Mouse (Mus musculus): ENCODE results near the gene Gm9945. TPM values are rescaled to one million over a fixed set of nuclear protein-coding genes. Genes with fewer than 3 reads are reported as not detected.

The Gm9945 gene
- polyA plus RNA-seq, 1 experiment from 2014 or later, result not detected

GRCm38 (mm10) chr11:53524905-53525304 is 44.9 kb downstream of the Gm9945 start:
- 71% methylated on average over 6 of the region's 6 CpGs for WGBS
- peak overlapping the region; percentile 59 for H3K27ac ChIP-seq (replicated peaks)
- no peaks in the 10 kb centered on the region for H3K9me3 ChIP-seq
- H3K9ac ChIP-seq, result no peak overlapping the region
- no peak for ATAC-seq (ENCODE audit: extremely low read depth, insufficient number of reproducible peaks, low FRiP score, low TSS enrichment)
- no peak overlapping the region for H3K4me2 ChIP-seq
- no peak overlapping the region for H3K4me3 ChIP-seq
- no peaks in the 10 kb centered on the region for H3K27me3 ChIP-seq (replicated peaks)
- peaks cover 96% of the 10 kb centered on the region for H3K4me1 ChIP-seq
- no peaks in the 10 kb centered on the region; the same call in 1 of the 2 replicates for H3K36me3 ChIP-seq

GRCm38 (mm10) chr11:53525461-53525860 is 45.5 kb downstream of the Gm9945 start:
- no peak overlapping the region for H3K4me3 ChIP-seq
- ATAC-seq (ENCODE audit: extremely low read depth, insufficient number of reproducible peaks, low FRiP score, low TSS enrichment), result no peak
- peak overlapping the region; percentile 59 for H3K27ac ChIP-seq (replicated peaks)
- no peaks in the 10 kb centered on the region for H3K27me3 ChIP-seq (replicated peaks)
- H3K4me1 ChIP-seq, result peaks cover 97% of the 10 kb centered on the region
- H3K4me2 ChIP-seq, result peak overlapping the region; percentile 27; the same call in 1 of the 2 replicates
- 32% methylated on average over 4 of the region's 4 CpGs for WGBS
- H3K9me3 ChIP-seq, result no peaks in the 10 kb centered on the region
- no peaks in the 10 kb centered on the region; the same call in 1 of the 2 replicates for H3K36me3 ChIP-seq
- H3K9ac ChIP-seq, result 0 out of 2 replicates have a peak overlapping the region, but pooled peaks have one; percentile 25

- Histone ChIP-seq H3K4me2 (peak overlapping the region; percentile 42; the same call in 1 of the 2 replicates), H3K9ac (peak overlapping the region; percentile 16; the same call in 1 of the 2 replicates), H3K27me3 (replicated peaks) (no peaks in the 10 kb centered on the region), H3K27ac (replicated peaks) (peak overlapping the region; percentile 55), H3K4me1 (peaks cover 66% of the 10 kb centered on the region), H3K4me3 (no peak overlapping the region), H3K36me3 (peaks cover 13% of the 10 kb centered on the region), H3K9me3 (no peaks in the 10 kb centered on the region)
- WGBS, result 53% methylated on average over 9 of the region's 9 CpGs
- ATAC-seq (ENCODE audit: extremely low read depth, insufficient number of reproducible peaks, low FRiP score, low TSS enrichment), result no peak
Measured at GRCm38 (mm10) chr11:53528397-53529252, 48.7 kb downstream of the Gm9945 start.

- no peaks in the 10 kb centered on the region for H3K27me3 ChIP-seq (replicated peaks)
- no peak for ATAC-seq (ENCODE audit: extremely low read depth, insufficient number of reproducible peaks, low FRiP score, low TSS enrichment)
- H3K36me3 ChIP-seq, result peaks cover 19% of the 10 kb centered on the region
- no peaks in the 10 kb centered on the region for H3K9me3 ChIP-seq
- peak overlapping the region; percentile 61; the same call in 1 of the 2 replicates for H3K27ac ChIP-seq (replicated peaks)
- 32% methylated on average over 6 of the region's 6 CpGs for WGBS
- peak overlapping the region; percentile 42 for H3K4me2 ChIP-seq
- no peak overlapping the region for H3K4me3 ChIP-seq
- peak overlapping the region; percentile 37; the same call in 1 of the 2 replicates for H3K9ac ChIP-seq
- H3K4me1 ChIP-seq, result peaks cover 61% of the 10 kb centered on the region
Measured at GRCm38 (mm10) chr11:53529253-53529557, 49.2 kb downstream of the Gm9945 start.

- H3K4me3 ChIP-seq, result no peak overlapping the region
- H3K4me2 ChIP-seq, result no peak overlapping the region
- H3K27me3 ChIP-seq (replicated peaks), result no peaks in the 10 kb centered on the region
- H3K9me3 ChIP-seq, result no peaks in the 10 kb centered on the region
- 69% methylated on average over 9 of the region's 9 CpGs for WGBS
- H3K36me3 ChIP-seq, result peaks cover 27% of the 10 kb centered on the region
- 0 out of 2 replicates have a peak overlapping the region, but pooled peaks have one; percentile 37 for H3K9ac ChIP-seq
- ATAC-seq (ENCODE audit: extremely low read depth, insufficient number of reproducible peaks, low FRiP score, low TSS enrichment), result no peak
- H3K27ac ChIP-seq (replicated peaks), result no peak overlapping the region
- H3K4me1 ChIP-seq, result peaks cover 55% of the 10 kb centered on the region
Measured at GRCm38 (mm10) chr11:53530001-53530400, 50.0 kb downstream of the Gm9945 start.

Other genes starting within 250 kb of the Gm9945 start
- gene Hspa4, start 179.7 kb upstream of the Gm9945 start, polyA plus RNA-seq (2015; fragmentation: Nextera tagmentation; extraction: Ambion mirVana), result 61.3 and 63.2 TPM in 2 replicates
- 13.6 and 15.8 TPM in 2 replicates for gene Zcchc10, start 155.5 kb upstream of the Gm9945 start, polyA plus RNA-seq (2015; fragmentation: Nextera tagmentation; extraction: Ambion mirVana)
- 31.2 and 38.7 TPM in 2 replicates for gene Aff4, start 129.3 kb upstream of the Gm9945 start, polyA plus RNA-seq (2015; fragmentation: Nextera tagmentation; extraction: Ambion mirVana)
- 0.51 TPM in 2 replicates for gene Leap2, start 57.0 kb upstream of the Gm9945 start, polyA plus RNA-seq (2015; fragmentation: Nextera tagmentation; extraction: Ambion mirVana)
- 1,048 and 1,267 TPM in 2 replicates for gene Uqcrq, start 49.3 kb upstream of the Gm9945 start, polyA plus RNA-seq (2015; fragmentation: Nextera tagmentation; extraction: Ambion mirVana)
- gene Gdf9, start 49.1 kb upstream of the Gm9945 start, polyA plus RNA-seq (2015; fragmentation: Nextera tagmentation; extraction: Ambion mirVana), result 0.91 and 1.2 TPM in 2 replicates
- gene Gm10447, start 23.1 kb upstream of the Gm9945 start, polyA plus RNA-seq (2015; fragmentation: Nextera tagmentation; extraction: Ambion mirVana), result 0.09 and 0.14 TPM in 2 replicates
- 3.0 TPM in 2 replicates for gene Shroom1, start 23.0 kb upstream of the Gm9945 start, polyA plus RNA-seq (2015; fragmentation: Nextera tagmentation; extraction: Ambion mirVana)
- not detected in 2 replicates for gene Gm9837, start 9.7 kb upstream of the Gm9945 start, polyA plus RNA-seq (2015; fragmentation: Nextera tagmentation; extraction: Ambion mirVana)
- gene Sowaha, start 108 bp downstream of the Gm9945 start, polyA plus RNA-seq (2015; fragmentation: Nextera tagmentation; extraction: Ambion mirVana), result 0.27 and 0.47 TPM in 2 replicates
- 18.0 and 18.3 TPM in 2 replicates for gene Sept8, start 39.1 kb downstream of the Gm9945 start, polyA plus RNA-seq (2015; fragmentation: Nextera tagmentation; extraction: Ambion mirVana)
- gene Kif3a, start 87.2 kb downstream of the Gm9945 start, polyA plus RNA-seq (2015; fragmentation: Nextera tagmentation; extraction: Ambion mirVana), result 37.3 and 41.5 TPM in 2 replicates
- 0.40 and 0.79 TPM in 2 replicates for gene Il4, start 138.5 kb downstream of the Gm9945 start, polyA plus RNA-seq (2015; fragmentation: Nextera tagmentation; extraction: Ambion mirVana)
- gene Il13, start 154.5 kb downstream of the Gm9945 start, polyA plus RNA-seq (2015; fragmentation: Nextera tagmentation; extraction: Ambion mirVana), result not detected in 2 replicates
- gene Rad50, start 227.2 kb downstream of the Gm9945 start, polyA plus RNA-seq (2015; fragmentation: Nextera tagmentation; extraction: Ambion mirVana), result 19.1 and 20.3 TPM in 2 replicates
- gene Il5, start 240.6 kb downstream of the Gm9945 start, polyA plus RNA-seq (2015; fragmentation: Nextera tagmentation; extraction: Ambion mirVana), result not detected in 2 replicates